Mouse (Mus musculus): ENCODE data around the gene Ctr9. TPM values are rescaled to one million over a fixed set of nuclear protein-coding genes. Genes with fewer than 3 reads are reported as not detected.

Gene Ctr9
- 78.9 and 85.3 TPM in 2 replicates for polyA plus RNA-seq (2014; fragmentation: Nextera tagmentation; extraction: Ambion mirVana)

GRCm38 (mm10) chr7:111028281-111029045 lies at the start of gene Ctr9:
TSS of gene Ctr9 (plus strand) at chr7:111028951.
- Histone ChIP-seq H3K4me2 (ENCODE audit: low read depth, low read length, severe bottlenecking) (peak within 1 kb of the TSS; percentile 70), H3K4me3 (ENCODE audit: low read depth, low read length) (peak within 1 kb of the TSS; percentile 93), H3K36me3 (ENCODE audit: control insufficient read depth, insufficient read depth, low read length) (no peaks in the 10 kb centered on the region), H3K4me1 (replicated peaks; ENCODE audit: control insufficient read depth, insufficient read depth, low read length) (peaks cover 5% of the 10 kb centered on the region; the same call in 1 of the 2 replicates), H3K27ac (ENCODE audit: low read depth, low read length) (peak within 1 kb of the TSS; percentile 69), H3K27me3 (ENCODE audit: control insufficient read depth, insufficient read depth, low read length) (no peaks in the 10 kb centered on the region), H3K9ac (ENCODE audit: low read length) (peak within 1 kb of the TSS; percentile 72), H3K9me3 (ENCODE audit: control insufficient read depth, low read length) (no peaks in the 10 kb centered on the region)
- ATAC-seq (replicated peaks; ENCODE audit: low FRiP score) (peak; percentile 95), DNase-seq (ENCODE audit: low spot score) (peak; percentile 93)
- WGBS, result 8% methylated on average over 45 of the region's 45 CpGs

- Histone ChIP-seq H3K4me2 (ENCODE audit: low read depth, low read length, severe bottlenecking) (no peak overlapping the region), H3K9me3 (ENCODE audit: control insufficient read depth, low read length) (no peaks in the 10 kb centered on the region), H3K36me3 (ENCODE audit: control insufficient read depth, insufficient read depth, low read length) (no peaks in the 10 kb centered on the region), H3K27me3 (ENCODE audit: control insufficient read depth, insufficient read depth, low read length) (no peaks in the 10 kb centered on the region), H3K9ac (ENCODE audit: low read length) (no peak overlapping the region), H3K27ac (ENCODE audit: low read depth, low read length) (no peak overlapping the region), H3K4me3 (ENCODE audit: low read depth, low read length) (no peak overlapping the region), H3K4me1 (replicated peaks; ENCODE audit: control insufficient read depth, insufficient read depth, low read length) (no peaks in the 10 kb centered on the region)
- DNase-seq (ENCODE audit: low spot score), result no peak
- ATAC-seq (replicated peaks; ENCODE audit: low FRiP score), result no peak
- WGBS, result 78% methylated on average over 8 of the region's 8 CpGs
Measured at GRCm38 (mm10) chr7:110981036-110981435, 47.7 kb upstream of the Ctr9 start.

- 69% methylated on average over 7 of the region's 7 CpGs for WGBS
- no peak within 1 kb of the TSS for H3K27ac ChIP-seq (ENCODE audit: low read depth, low read length)
- no peaks in the 10 kb centered on the region for H3K9me3 ChIP-seq (ENCODE audit: control insufficient read depth, low read length)
- H3K4me3 ChIP-seq (ENCODE audit: low read depth, low read length), result no peak within 1 kb of the TSS
- peak; percentile 53 for DNase-seq (ENCODE audit: low spot score)
- H3K4me2 ChIP-seq (ENCODE audit: low read depth, low read length, severe bottlenecking), result no peak within 1 kb of the TSS
- ATAC-seq (replicated peaks; ENCODE audit: low FRiP score), result no peak
- no peak within 1 kb of the TSS for H3K9ac ChIP-seq (ENCODE audit: low read length)
- no peaks in the 10 kb centered on the region for H3K27me3 ChIP-seq (ENCODE audit: control insufficient read depth, insufficient read depth, low read length)
- no peaks in the 10 kb centered on the region for H3K36me3 ChIP-seq (ENCODE audit: control insufficient read depth, insufficient read depth, low read length)
- no peaks in the 10 kb centered on the region for H3K4me1 ChIP-seq (replicated peaks; ENCODE audit: control insufficient read depth, insufficient read depth, low read length)
Measured at GRCm38 (mm10) chr7:110982053-110982705, 46.6 kb upstream of the Ctr9 start, which contains the start of gene Mrvi1. TSS of gene Mrvi1 (minus strand) at chr7:110982461.

- DNase-seq (ENCODE audit: low spot score), result peak; percentile 52
- Histone ChIP-seq H3K36me3 (ENCODE audit: control insufficient read depth, insufficient read depth, low read length) (no peaks in the 10 kb centered on the region), H3K27ac (ENCODE audit: low read depth, low read length) (no peak overlapping the region), H3K9ac (ENCODE audit: low read length) (no peak overlapping the region), H3K27me3 (ENCODE audit: control insufficient read depth, insufficient read depth, low read length) (no peaks in the 10 kb centered on the region), H3K4me1 (replicated peaks; ENCODE audit: control insufficient read depth, insufficient read depth, low read length) (no peaks in the 10 kb centered on the region), H3K4me3 (ENCODE audit: low read depth, low read length) (no peak overlapping the region), H3K9me3 (ENCODE audit: control insufficient read depth, low read length) (no peaks in the 10 kb centered on the region), H3K4me2 (ENCODE audit: low read depth, low read length, severe bottlenecking) (no peak overlapping the region)
- ATAC-seq (replicated peaks; ENCODE audit: low FRiP score), result no peak
- 69% methylated on average over 4 of the region's 4 CpGs for WGBS
Measured at GRCm38 (mm10) chr7:110982764-110983163, 46.0 kb upstream of the Ctr9 start.

- WGBS, result 80% methylated on average over 5 of the region's 5 CpGs
- ATAC-seq (replicated peaks; ENCODE audit: low FRiP score), result no peak
- no peaks in the 10 kb centered on the region for H3K4me1 ChIP-seq (replicated peaks; ENCODE audit: control insufficient read depth, insufficient read depth, low read length)
Measured at GRCm38 (mm10) chr7:110983621-110984020, 45.1 kb upstream of the Ctr9 start.

GRCm38 (mm10) chr7:110985581-110986265 lies 43.0 kb upstream of the Ctr9 start:
- H3K27ac ChIP-seq (ENCODE audit: low read depth, low read length), result no peak overlapping the region
- H3K9ac ChIP-seq (ENCODE audit: low read length), result no peak overlapping the region
- no peak overlapping the region for H3K4me3 ChIP-seq (ENCODE audit: low read depth, low read length)
- no peaks in the 10 kb centered on the region for H3K27me3 ChIP-seq (ENCODE audit: control insufficient read depth, insufficient read depth, low read length)
- H3K9me3 ChIP-seq (ENCODE audit: control insufficient read depth, low read length), result no peaks in the 10 kb centered on the region
- H3K4me2 ChIP-seq (ENCODE audit: low read depth, low read length, severe bottlenecking), result no peak overlapping the region
- no peaks in the 10 kb centered on the region for H3K36me3 ChIP-seq (ENCODE audit: control insufficient read depth, insufficient read depth, low read length)
- no peak for ATAC-seq (replicated peaks; ENCODE audit: low FRiP score)
- no peaks in the 10 kb centered on the region for H3K4me1 ChIP-seq (replicated peaks; ENCODE audit: control insufficient read depth, insufficient read depth, low read length)
- no peak for DNase-seq (ENCODE audit: low spot score)
- WGBS, result 70% methylated on average over 7 of the region's 7 CpGs

More at GRCm38 (mm10) chr7:110983621-110984020, 45.1 kb upstream of the Ctr9 start:
- Histone ChIP-seq H3K27me3 (ENCODE audit: control insufficient read depth, insufficient read depth, low read length) (no peaks in the 10 kb centered on the region), H3K4me3 (ENCODE audit: low read depth, low read length) (no peak overlapping the region), H3K9ac (ENCODE audit: low read length) (no peak overlapping the region), H3K27ac (ENCODE audit: low read depth, low read length) (no peak overlapping the region), H3K4me2 (ENCODE audit: low read depth, low read length, severe bottlenecking) (no peak overlapping the region), H3K36me3 (ENCODE audit: control insufficient read depth, insufficient read depth, low read length) (no peaks in the 10 kb centered on the region), H3K9me3 (ENCODE audit: control insufficient read depth, low read length) (no peaks in the 10 kb centered on the region)
- DNase-seq (ENCODE audit: low spot score), result no peak

GRCm38 (mm10) chr7:110988081-110988480 lies 40.7 kb upstream of the Ctr9 start:
- Histone ChIP-seq H3K9ac (ENCODE audit: low read length) (no peak overlapping the region), H3K27ac (ENCODE audit: low read depth, low read length) (no peak overlapping the region), H3K27me3 (ENCODE audit: control insufficient read depth, insufficient read depth, low read length) (no peaks in the 10 kb centered on the region), H3K4me3 (ENCODE audit: low read depth, low read length) (no peak overlapping the region), H3K4me2 (ENCODE audit: low read depth, low read length, severe bottlenecking) (no peak overlapping the region), H3K4me1 (replicated peaks; ENCODE audit: control insufficient read depth, insufficient read depth, low read length) (no peaks in the 10 kb centered on the region), H3K9me3 (ENCODE audit: control insufficient read depth, low read length) (no peaks in the 10 kb centered on the region), H3K36me3 (ENCODE audit: control insufficient read depth, insufficient read depth, low read length) (no peaks in the 10 kb centered on the region)
- ATAC-seq (replicated peaks; ENCODE audit: low FRiP score) (no peak), DNase-seq (ENCODE audit: low spot score) (no peak)
- 92% methylated on average over 3 of the region's 3 CpGs for WGBS

GRCm38 (mm10) chr7:110989286-110989879 lies 39.4 kb upstream of the Ctr9 start:
- 78% methylated on average over 5 of the region's 5 CpGs for WGBS
- ATAC-seq (replicated peaks; ENCODE audit: low FRiP score), result no peak

More at GRCm38 (mm10) chr7:110989286-110989879, 39.4 kb upstream of the Ctr9 start:
- no peak for DNase-seq (ENCODE audit: low spot score)
- H3K9me3 ChIP-seq (ENCODE audit: control insufficient read depth, low read length), result no peaks in the 10 kb centered on the region
- no peaks in the 10 kb centered on the region for H3K4me1 ChIP-seq (replicated peaks; ENCODE audit: control insufficient read depth, insufficient read depth, low read length)
- no peak overlapping the region for H3K4me3 ChIP-seq (ENCODE audit: low read depth, low read length)
- H3K4me2 ChIP-seq (ENCODE audit: low read depth, low read length, severe bottlenecking), result no peak overlapping the region
- H3K27ac ChIP-seq (ENCODE audit: low read depth, low read length), result no peak overlapping the region
- no peaks in the 10 kb centered on the region for H3K27me3 ChIP-seq (ENCODE audit: control insufficient read depth, insufficient read depth, low read length)
- no peaks in the 10 kb centered on the region for H3K36me3 ChIP-seq (ENCODE audit: control insufficient read depth, insufficient read depth, low read length)
- no peak overlapping the region for H3K9ac ChIP-seq (ENCODE audit: low read length)
